Mouse (Mus musculus) midbrain, embryonic 10.5 days (tissue): ENCODE measurements around the gene Ly6g5b. TPM values are rescaled to one million over a fixed set of nuclear protein-coding genes. Genes with fewer than 3 reads are reported as not detected.

ENCODE experiments used
- DNase-seq: peaks from one replicate; pipeline ENCODE4 v3.0.0-alpha.2; 2017; ENCODE audit warnings: low spot score
- H3K27ac ChIP-seq: fragments of 300-500 bp; sonication (generic); replicated peaks from 2 replicates; pipeline ENCODE4 v1.5.1; 2016; ENCODE audit warnings: mild to moderate bottlenecking
- H3K27me3 ChIP-seq: fragments of 300-500 bp; sonication (generic); 2 replicates; pipeline ENCODE4 v1.6.1; 2016; ENCODE audit warnings: low read depth, mild to moderate bottlenecking; ENCODE audit not compliant: poor library complexity, severe bottlenecking
- H3K36me3 ChIP-seq: fragments of 300-500 bp; sonication (generic); 2 replicates; pipeline ENCODE4 v1.6.1; 2016; ENCODE audit warnings: mild to moderate bottlenecking, moderate library complexity
- H3K4me1 ChIP-seq: fragments of 300-500 bp; sonication (generic); 2 replicates; pipeline ENCODE4 v1.6.1; 2016
- H3K4me3 ChIP-seq: fragments of 300-500 bp; sonication (generic); 2 replicates; pipeline ENCODE4 v1.5.1; 2016; ENCODE audit warnings: mild to moderate bottlenecking, moderate library complexity
- H3K9me3 ChIP-seq: fragments of 300-500 bp; sonication (generic); replicated peaks from 2 replicates; pipeline ENCODE4 v1.6.1; 2016; ENCODE audit warnings: mild to moderate bottlenecking
- WGBS: fragments of 180-500 bp; shearing (Covaris S2); methylation state at CpG from one replicate; pipeline ENCODE4 v1.1.7; 2016; 5-methylcytosine and 5-hydroxymethylcytosine counted together
- polyA plus RNA-seq: library from polyadenylated mRNA; unstranded; fragments of >200 nt; fragmentation: Nextera tagmentation; extraction: Ambion mirVana; gene quantifications from 2 replicates; pipeline ENCODE4 v1.2.1, GENCODE M21; 2016

The Ly6g5b gene
- 0.99 and 1.1 TPM in 2 replicates for polyA plus RNA-seq

GRCm38 (mm10) chr17:35115046-35116019 is at the start of gene Ly6g5b:
Gene Ly6g5b, minus strand, starts transcription at chr17:35115428.
- no peak for DNase-seq
- Histone ChIP-seq H3K9me3 (no peaks in the 10 kb centered on the region), H3K27me3 (no peaks in the 10 kb centered on the region), H3K4me3 (no peak within 1 kb of the TSS), H3K27ac (no peak within 1 kb of the TSS), H3K4me1 (peaks cover 8% of the 10 kb centered on the region), H3K36me3 (peaks cover 59% of the 10 kb centered on the region)
- 86% methylated on average over 8 of the region's 8 CpGs for WGBS

- H3K36me3 ChIP-seq: peaks cover 42% of the 10 kb centered on the region
Measured at GRCm38 (mm10) chr17:35164218-35164567, 49.0 kb upstream of the Ly6g5b start.

GRCm38 (mm10) chr17:35163326-35164081 is 48.3 kb upstream of the Ly6g5b start:
- Histone ChIP-seq H3K4me1 (peaks cover 32% of the 10 kb centered on the region), H3K9me3 (no peaks in the 10 kb centered on the region), H3K27me3 (no peaks in the 10 kb centered on the region), H3K4me3 (peak overlapping the region; percentile 92), H3K27ac (peak overlapping the region; percentile 98), H3K36me3 (peaks cover 49% of the 10 kb centered on the region)
- DNase-seq: no peak
- 28% methylated on average over 8 of the region's 8 CpGs for WGBS

More at GRCm38 (mm10) chr17:35164218-35164567, 49.0 kb upstream of the Ly6g5b start:
- Histone ChIP-seq H3K4me1 (peaks cover 32% of the 10 kb centered on the region), H3K4me3 (peak overlapping the region; percentile 92), H3K27me3 (no peaks in the 10 kb centered on the region), H3K27ac (peak overlapping the region; percentile 98), H3K9me3 (no peaks in the 10 kb centered on the region)
- DNase-seq: no peak
- 0% methylated on average over 18 of the region's 28 CpGs for WGBS

- Histone ChIP-seq H3K9me3 (no peaks in the 10 kb centered on the region), H3K27me3 (no peaks in the 10 kb centered on the region), H3K36me3 (peaks cover 57% of the 10 kb centered on the region), H3K4me3 (peak overlapping the region; percentile 92), H3K27ac (peak overlapping the region; percentile 98), H3K4me1 (peaks cover 32% of the 10 kb centered on the region)
- WGBS: 77% methylated on average over 12 of the region's 12 CpGs
- no peak for DNase-seq
Measured at GRCm38 (mm10) chr17:35162730-35163129, 47.5 kb upstream of the Ly6g5b start.

- Histone ChIP-seq H3K27ac (0 out of 2 replicates have a peak overlapping the region, but pooled peaks have one; percentile 98), H3K36me3 (peaks cover 63% of the 10 kb centered on the region), H3K4me3 (peak overlapping the region; percentile 92), H3K9me3 (no peaks in the 10 kb centered on the region), H3K27me3 (no peaks in the 10 kb centered on the region), H3K4me1 (peaks cover 32% of the 10 kb centered on the region)
- DNase-seq: no peak
- 88% methylated on average over 14 of the region's 14 CpGs for WGBS
Measured at GRCm38 (mm10) chr17:35162121-35162520, 46.9 kb upstream of the Ly6g5b start.

- no peak for DNase-seq
- Histone ChIP-seq H3K4me1 (peaks cover 30% of the 10 kb centered on the region), H3K36me3 (peaks cover 70% of the 10 kb centered on the region), H3K4me3 (peak overlapping the region; percentile 92), H3K27ac (no peak overlapping the region), H3K9me3 (no peaks in the 10 kb centered on the region), H3K27me3 (no peaks in the 10 kb centered on the region)
- 91% methylated on average over 11 of the region's 11 CpGs for WGBS
Measured at GRCm38 (mm10) chr17:35161421-35161820, 46.2 kb upstream of the Ly6g5b start.

GRCm38 (mm10) chr17:35159638-35160037 is 44.4 kb upstream of the Ly6g5b start:
- Histone ChIP-seq H3K9me3 (no peaks in the 10 kb centered on the region), H3K4me3 (no peak overlapping the region), H3K27ac (no peak overlapping the region), H3K4me1 (peaks cover 21% of the 10 kb centered on the region), H3K36me3 (peaks cover 88% of the 10 kb centered on the region), H3K27me3 (no peaks in the 10 kb centered on the region)
- no peak for DNase-seq
- 94% methylated on average over 7 of the region's 7 CpGs for WGBS

- 96% methylated on average over 16 of the region's 16 CpGs for WGBS
- no peak overlapping the region for H3K4me3 ChIP-seq
- H3K36me3 ChIP-seq: peaks cover 94% of the 10 kb centered on the region
- peaks cover 21% of the 10 kb centered on the region for H3K4me1 ChIP-seq
- H3K27ac ChIP-seq: no peak overlapping the region
- no peak for DNase-seq
- H3K9me3 ChIP-seq: no peaks in the 10 kb centered on the region
- no peaks in the 10 kb centered on the region for H3K27me3 ChIP-seq
Measured at GRCm38 (mm10) chr17:35158850-35159593, 43.8 kb upstream of the Ly6g5b start.

- 88% methylated on average over 8 of the region's 8 CpGs for WGBS
- no peaks in the 10 kb centered on the region for H3K9me3 ChIP-seq
- H3K27me3 ChIP-seq: no peaks in the 10 kb centered on the region
- H3K27ac ChIP-seq: no peak overlapping the region
- peaks cover 100% of the 10 kb centered on the region for H3K36me3 ChIP-seq
- no peak for DNase-seq
- peaks cover 14% of the 10 kb centered on the region for H3K4me1 ChIP-seq
- H3K4me3 ChIP-seq: no peak overlapping the region
Measured at GRCm38 (mm10) chr17:35157661-35158175, 42.5 kb upstream of the Ly6g5b start.

GRCm38 (mm10) chr17:35157254-35157653 is 42.0 kb upstream of the Ly6g5b start:
- DNase-seq: no peak
- no peak overlapping the region for H3K4me3 ChIP-seq
- H3K4me1 ChIP-seq: peaks cover 9% of the 10 kb centered on the region
- H3K36me3 ChIP-seq: peaks cover 100% of the 10 kb centered on the region
- no peak overlapping the region for H3K27ac ChIP-seq
- 93% methylated on average over 8 of the region's 8 CpGs for WGBS
- no peaks in the 10 kb centered on the region for H3K27me3 ChIP-seq
- H3K9me3 ChIP-seq: no peaks in the 10 kb centered on the region

GRCm38 (mm10) chr17:35156461-35157200 is 41.4 kb upstream of the Ly6g5b start:
- Histone ChIP-seq H3K4me3 (peak overlapping the region; percentile 9; the same call in 1 of the 2 replicates), H3K36me3 (peaks cover 100% of the 10 kb centered on the region), H3K27me3 (no peaks in the 10 kb centered on the region), H3K4me1 (peaks cover 3% of the 10 kb centered on the region; the same call in 1 of the 2 replicates), H3K9me3 (no peaks in the 10 kb centered on the region), H3K27ac (no peak overlapping the region)
- WGBS: 92% methylated on average over 33 of the region's 33 CpGs
- no peak for DNase-seq
